Mouse (Mus musculus) embryonic facial prominence, embryonic 11.5 days (tissue): ENCODE measurements around the gene Slc16a12. TPM values are rescaled to one million over a fixed set of nuclear protein-coding genes. Genes with fewer than 3 reads are reported as not detected.

ENCODE experiments used
- ATAC-seq: fragments of 200-750 bp; cut with Nextera tagmentation; replicated peaks from 2 replicates; pipeline ENCODE4 v1.8.0; 2017; ENCODE audit warnings: low read depth; ENCODE audit not compliant: insufficient number of reproducible peaks, low FRiP score, low TSS enrichment
- DNase-seq: peaks from one replicate; pipeline ENCODE4 v3.0.0-alpha.2; 2015; ENCODE audit warnings: low spot score
- H3K27ac ChIP-seq: fragments of 300-500 bp; sonication (generic); replicated peaks from 2 replicates; pipeline ENCODE4 v1.5.1; 2014; ENCODE audit warnings: mild to moderate bottlenecking, low read depth, low read length, control low read depth
- H3K27me3 ChIP-seq: fragments of 300-500 bp; sonication (generic); 2 replicates; pipeline ENCODE4 v1.6.1; 2014; ENCODE audit warnings: mild to moderate bottlenecking, low read length, moderate library complexity, mixed read lengths; ENCODE audit not compliant: control insufficient read depth, insufficient read depth
- H3K36me3 ChIP-seq: fragments of 300-500 bp; sonication (generic); replicated peaks from 2 replicates; pipeline ENCODE4 v1.6.1; 2014; ENCODE audit warnings: low read depth, mild to moderate bottlenecking, low read length, moderate library complexity, mixed read lengths; ENCODE audit not compliant: control insufficient read depth, insufficient read depth
- H3K4me1 ChIP-seq: fragments of 300-500 bp; sonication (generic); 2 replicates; pipeline ENCODE4 v1.6.1; 2014; ENCODE audit warnings: low read length, mixed read lengths; ENCODE audit not compliant: control insufficient read depth, insufficient read depth
- H3K4me2 ChIP-seq: fragments of 300-500 bp; sonication (generic); 2 replicates; pipeline ENCODE4 v1.6.1; 2014; ENCODE audit warnings: low read depth, mild to moderate bottlenecking, control low read depth, low read length, moderate library complexity
- H3K4me3 ChIP-seq: fragments of 300-500 bp; sonication (generic); 2 replicates; pipeline ENCODE4 v1.5.1; 2014; ENCODE audit warnings: low read depth, low read length, control low read depth
- H3K9ac ChIP-seq: fragments of 300-500 bp; sonication (generic); replicated peaks from 2 replicates; pipeline ENCODE4 v1.6.1; 2014; ENCODE audit warnings: mild to moderate bottlenecking, control low read depth, low read length
- H3K9me3 ChIP-seq: fragments of 300-500 bp; sonication (generic); replicated peaks from 2 replicates; pipeline ENCODE4 v1.6.1; 2016; ENCODE audit warnings: mild to moderate bottlenecking, low read length, inconsistent platforms, mixed read lengths; ENCODE audit not compliant: control insufficient read depth
- WGBS: fragments of 180-500 bp; shearing (Covaris S2); extraction: QIAGEN DNeasy Blood & Tissue Kit; methylation state at CpG from one replicate; pipeline ENCODE4 v1.1.7; 2014; 5-methylcytosine and 5-hydroxymethylcytosine counted together
- polyA plus RNA-seq: library from polyadenylated mRNA; unstranded; fragments of >200 nt; fragmentation: Nextera tagmentation; extraction: Ambion mirVana; gene quantifications from 2 replicates; pipeline ENCODE4 v1.2.1, GENCODE M21; 2014

Gene Slc16a12
- polyA plus RNA-seq, 1 experiment from 2014 or later: 1.1 TPM

DNA sequence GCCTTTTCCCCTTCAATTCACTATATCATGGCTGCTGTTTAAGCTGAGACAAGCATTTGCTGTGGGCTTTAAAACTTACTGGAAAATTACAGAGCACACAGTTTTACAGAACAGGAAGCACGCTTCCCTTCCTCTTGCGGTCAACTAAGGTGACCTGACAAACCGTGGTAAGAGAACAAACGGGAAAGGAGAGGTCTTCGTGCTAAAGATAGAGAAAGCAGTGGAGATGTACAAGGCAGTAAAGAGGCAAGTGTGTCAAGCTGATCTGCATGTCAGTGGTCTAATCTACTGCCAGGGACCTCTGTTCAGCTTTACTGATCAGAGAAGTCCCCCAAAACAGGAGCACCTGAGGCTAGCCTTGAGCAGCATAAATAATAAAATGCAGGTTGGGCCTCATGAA, 21.7 kb downstream of the Slc16a12 start:
- WGBS: 82% methylated on average over 5 of the region's 5 CpGs
- H3K4me1 ChIP-seq: no peaks in the 10 kb centered on the region
- ATAC-seq: no peak

DNA sequence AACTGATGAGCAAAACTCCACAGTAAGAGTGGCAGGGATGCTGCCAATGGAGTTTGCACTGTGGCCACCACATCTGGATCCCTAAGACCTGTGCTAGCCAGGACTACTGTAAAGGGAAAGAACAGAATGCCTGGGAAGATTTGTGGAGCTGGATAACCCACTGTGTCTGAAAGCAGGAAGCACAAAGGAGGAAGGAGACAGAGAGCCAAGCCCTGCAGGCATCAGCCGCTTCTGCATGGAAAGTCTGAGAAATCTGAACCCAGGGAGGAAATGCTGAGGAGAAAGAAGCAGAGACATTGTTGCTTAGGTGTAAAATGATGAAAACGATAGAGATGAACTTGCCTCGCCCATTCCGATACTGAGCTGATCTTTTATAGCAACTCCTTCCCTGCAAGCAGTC, 22.5 kb downstream of the Slc16a12 start:
- DNase-seq: no peak
- H3K9ac ChIP-seq: no peak overlapping the region
- no peak overlapping the region for H3K27ac ChIP-seq
- no peak overlapping the region for H3K4me3 ChIP-seq
- H3K36me3 ChIP-seq: no peaks in the 10 kb centered on the region
- H3K4me2 ChIP-seq: no peak overlapping the region
- H3K4me1 ChIP-seq: no peaks in the 10 kb centered on the region
- WGBS: 86% methylated on average over 4 of the region's 4 CpGs
- no peaks in the 10 kb centered on the region for H3K9me3 ChIP-seq
- no peak for ATAC-seq
- H3K27me3 ChIP-seq: no peaks in the 10 kb centered on the region

More for the DNA sequence above, 21.7 kb downstream of the Slc16a12 start:
- H3K9ac ChIP-seq: no peak overlapping the region
- no peak for DNase-seq
- H3K36me3 ChIP-seq: no peaks in the 10 kb centered on the region
- H3K27ac ChIP-seq: no peak overlapping the region
- no peaks in the 10 kb centered on the region for H3K9me3 ChIP-seq
- no peak overlapping the region for H3K4me3 ChIP-seq
- H3K4me2 ChIP-seq: no peak overlapping the region
- no peaks in the 10 kb centered on the region for H3K27me3 ChIP-seq

DNA sequence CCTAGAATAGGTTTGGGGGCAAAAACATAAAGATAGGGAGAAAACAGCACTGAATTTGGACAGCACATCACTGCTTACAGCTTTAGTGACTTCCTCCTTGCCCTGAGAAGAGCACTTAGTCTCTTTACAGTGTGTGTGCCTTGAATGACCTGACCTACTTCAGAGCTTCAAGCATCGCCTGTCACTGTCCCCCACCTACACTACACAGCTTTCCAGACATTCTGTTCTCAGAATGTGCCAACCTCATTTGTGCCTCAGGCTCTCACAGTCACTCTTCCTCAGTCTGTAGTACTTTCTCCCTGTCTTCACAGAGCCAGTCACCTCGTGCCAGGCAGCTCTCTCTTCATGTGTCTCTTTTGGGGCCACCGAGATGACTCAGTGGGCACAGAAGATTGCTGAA, 24.5 kb downstream of the Slc16a12 start:
- no peaks in the 10 kb centered on the region for H3K9me3 ChIP-seq
- no peak overlapping the region for H3K4me3 ChIP-seq
- H3K4me1 ChIP-seq: no peaks in the 10 kb centered on the region
- WGBS: 84% methylated on average over 3 of the region's 3 CpGs
- no peaks in the 10 kb centered on the region for H3K36me3 ChIP-seq
- no peak for DNase-seq
- H3K9ac ChIP-seq: no peak overlapping the region
- no peaks in the 10 kb centered on the region for H3K27me3 ChIP-seq
- no peak for ATAC-seq
- H3K27ac ChIP-seq: no peak overlapping the region
- H3K4me2 ChIP-seq: no peak overlapping the region

DNA sequence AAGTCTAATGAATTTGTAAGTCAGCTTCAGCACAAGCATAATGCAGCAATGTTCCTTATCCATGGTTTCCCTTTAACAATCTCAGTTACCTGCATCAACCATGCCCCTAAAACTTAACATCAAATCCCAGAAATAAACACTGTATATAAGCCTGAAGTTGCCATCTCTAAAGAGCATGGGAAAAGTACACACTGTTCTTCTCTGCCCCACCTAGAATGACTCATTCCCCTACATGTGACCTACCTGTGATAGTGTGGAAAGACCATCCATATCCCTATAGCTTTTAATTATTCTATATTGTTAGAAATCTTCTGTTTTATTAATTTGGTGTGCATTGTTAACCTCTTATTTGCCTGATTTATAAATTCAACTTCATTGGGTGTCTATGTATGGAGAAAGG, 27.0 kb downstream of the Slc16a12 start:
- no peak for ATAC-seq
- no peaks in the 10 kb centered on the region for H3K4me1 ChIP-seq

DNA sequence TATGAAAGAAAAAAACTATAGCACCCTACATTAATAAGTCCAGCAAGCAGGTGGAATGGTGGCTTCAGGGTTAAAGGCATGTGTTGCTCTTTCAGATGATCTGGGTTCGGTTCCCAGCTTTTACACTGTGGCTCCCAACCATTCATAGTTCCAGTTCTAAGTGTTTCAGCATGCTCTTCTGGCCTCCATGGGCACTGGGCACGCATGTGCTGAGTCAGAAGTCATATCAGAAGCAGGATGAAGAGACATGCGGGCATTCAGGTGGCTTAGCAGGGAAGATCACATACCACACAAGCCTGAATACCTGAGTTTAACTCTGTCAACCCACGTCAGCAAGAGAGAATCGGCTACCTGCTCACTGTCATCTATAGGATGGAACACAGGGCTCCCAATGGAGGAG, 28.1 kb downstream of the Slc16a12 start:
- no peak overlapping the region for H3K4me3 ChIP-seq
- H3K27me3 ChIP-seq: no peaks in the 10 kb centered on the region
- 87% methylated on average over 5 of the region's 5 CpGs for WGBS
- no peak overlapping the region for H3K4me2 ChIP-seq
- H3K4me1 ChIP-seq: no peaks in the 10 kb centered on the region
- no peaks in the 10 kb centered on the region for H3K36me3 ChIP-seq
- DNase-seq (no peak), ATAC-seq (no peak)
- no peak overlapping the region for H3K27ac ChIP-seq
- no peak overlapping the region for H3K9ac ChIP-seq
- no peaks in the 10 kb centered on the region for H3K9me3 ChIP-seq

More for the DNA sequence above, 27.0 kb downstream of the Slc16a12 start:
- no peaks in the 10 kb centered on the region for H3K36me3 ChIP-seq
- H3K27ac ChIP-seq: no peak overlapping the region
- no peaks in the 10 kb centered on the region for H3K9me3 ChIP-seq
- no peaks in the 10 kb centered on the region for H3K27me3 ChIP-seq
- DNase-seq: no peak
- H3K9ac ChIP-seq: no peak overlapping the region
- H3K4me2 ChIP-seq: no peak overlapping the region
- no peak overlapping the region for H3K4me3 ChIP-seq

DNA sequence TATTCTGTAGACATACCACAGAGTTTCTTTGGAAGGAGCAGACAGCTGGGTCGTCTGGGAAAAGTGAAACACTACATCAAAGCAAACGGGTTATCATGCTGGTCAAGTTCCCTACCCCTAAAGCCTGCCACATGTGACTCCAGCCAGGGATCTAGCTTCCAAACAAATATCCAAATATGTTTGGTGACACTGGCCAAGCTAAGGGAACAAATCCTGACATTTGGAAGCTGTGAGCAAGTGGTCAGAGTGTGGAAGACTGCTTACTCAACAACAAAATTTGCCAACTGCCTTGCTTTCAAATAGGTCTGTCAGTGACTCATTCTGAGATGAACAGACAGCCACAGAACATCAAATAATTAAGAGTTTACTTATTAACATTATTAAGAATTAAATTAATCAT, 28.6 kb downstream of the Slc16a12 start:
- no peak for ATAC-seq
- no peaks in the 10 kb centered on the region for H3K27me3 ChIP-seq
- H3K9ac ChIP-seq: no peak overlapping the region
- no peak overlapping the region for H3K4me3 ChIP-seq
- no peak overlapping the region for H3K4me2 ChIP-seq
- WGBS: 61% methylated on average over 2 of the region's 2 CpGs
- DNase-seq: no peak
- no peak overlapping the region for H3K27ac ChIP-seq
- H3K4me1 ChIP-seq: no peaks in the 10 kb centered on the region
- no peaks in the 10 kb centered on the region for H3K36me3 ChIP-seq
- H3K9me3 ChIP-seq: no peaks in the 10 kb centered on the region

DNA sequence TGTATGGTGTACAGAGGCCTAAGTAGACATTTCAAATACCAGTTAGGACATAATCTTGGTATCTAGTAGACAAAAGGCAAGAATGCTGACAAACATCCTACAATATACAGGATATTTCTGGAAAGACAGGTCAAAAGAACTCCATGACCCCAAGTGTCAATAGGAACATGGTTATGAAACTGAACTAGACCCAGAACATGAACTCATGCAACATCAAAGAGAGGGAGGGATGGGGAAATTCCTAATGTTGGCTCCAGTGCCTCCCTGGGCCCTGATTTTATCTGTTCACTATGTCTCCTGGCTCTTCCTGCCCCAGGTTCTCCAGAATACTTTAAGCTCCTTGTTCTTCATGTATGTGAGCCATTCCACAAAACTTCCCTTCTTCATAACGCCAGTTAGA, 31.2 kb downstream of the Slc16a12 start:
- Histone ChIP-seq H3K4me1 (no peaks in the 10 kb centered on the region), H3K9me3 (no peaks in the 10 kb centered on the region), H3K4me2 (no peak overlapping the region), H3K36me3 (no peaks in the 10 kb centered on the region), H3K4me3 (no peak overlapping the region), H3K27ac (no peak overlapping the region), H3K9ac (no peak overlapping the region), H3K27me3 (no peaks in the 10 kb centered on the region)
- no peak for DNase-seq
- no peak for ATAC-seq
- WGBS: 78% methylated on average over 1 of the region's 1 CpGs

DNA sequence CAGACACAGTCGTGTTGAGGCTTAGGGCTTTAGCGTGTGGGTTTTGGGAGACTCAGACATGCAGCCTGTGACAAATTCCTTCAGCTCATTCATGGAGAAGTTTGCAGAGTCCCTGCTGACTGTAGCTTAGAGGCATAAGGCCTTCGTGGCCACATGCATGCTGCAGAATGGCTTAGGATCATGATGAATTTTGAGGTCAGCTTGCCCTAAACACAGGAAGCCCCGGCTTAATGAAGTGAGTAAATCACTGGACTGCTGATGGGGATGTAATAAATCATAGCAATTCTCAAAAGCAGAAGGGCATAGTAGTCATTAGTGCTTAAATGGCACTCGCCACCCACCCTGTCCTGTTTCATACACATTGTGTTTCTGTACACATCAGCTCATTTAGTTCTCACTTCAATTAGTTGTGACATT, 32.8 kb downstream of the Slc16a12 start:
- no peak overlapping the region for H3K9ac ChIP-seq
- H3K36me3 ChIP-seq: no peaks in the 10 kb centered on the region
- H3K4me3 ChIP-seq: no peak overlapping the region
- DNase-seq: no peak
- 78% methylated on average over 5 of the region's 5 CpGs for WGBS
- ATAC-seq: no peak
- no peaks in the 10 kb centered on the region for H3K4me1 ChIP-seq
- H3K9me3 ChIP-seq: no peaks in the 10 kb centered on the region
- H3K4me2 ChIP-seq: no peak overlapping the region
- no peak overlapping the region for H3K27ac ChIP-seq
- no peaks in the 10 kb centered on the region for H3K27me3 ChIP-seq
